Mouse (Mus musculus) gastrocnemius, adult 2 months (tissue): ENCODE measurements around the gene Prnp. TPM values are rescaled to one million over a fixed set of nuclear protein-coding genes. Genes with fewer than 3 reads are reported as not detected.

Experiments used
- DNase-seq: peaks from one replicate; pipeline ENCODE4 v3.0.0; 2022
- H3K27ac ChIP-seq: fragments of 200-600 bp; 2 replicates; pipeline ENCODE4 v1.8.1; 2022; ENCODE audit warnings: mild to moderate bottlenecking
- H3K4me3 ChIP-seq: fragments of 200-600 bp; 2 replicates; pipeline ENCODE4 v1.8.1; 2022; ENCODE audit warnings: mild to moderate bottlenecking, moderate library complexity
- CTCF ChIP-seq: fragments of 200-600 bp; IDR thresholded peaks from 2 replicates; pipeline ENCODE4 v1.8.1; 2022; ENCODE audit warnings: antibody characterized with exemption, mild to moderate bottlenecking, moderate library complexity
- intact Hi-C: fragments of 180-260 bp; cut with DNase I; formaldehyde crosslinking; loops from one replicate; pipeline ENCODE4 v1.15.1; 2025
- long read RNA-seq, 2 experiments: library from polyadenylated mRNA; stranded (forward); transcript quantifications; one replicate each; pipeline ENCODE4 v2.0.0; 2021
- total RNA-seq, 2 experiments: library from RNA; stranded (reverse); gene quantifications; 2 replicates each; pipeline ENCODE4 v1.2.3; 2021

The Prnp gene
- total RNA-seq = 10 to 100 TPM; 79.9 to 89.5 TPM
- long read RNA-seq, experiment 1, transcript Prnp-201 (3 exons, 2,184 nt) = major isoform, 162 of 181 reads
- long read RNA-seq, experiment 1, partial matches to known transcripts = 15 of 181 reads
- long read RNA-seq, experiment 1, other reads (novel, unspliced or antisense) = 4 of 181 reads
- long read RNA-seq, experiment 2, transcript Prnp-201 (3 exons, 2,184 nt) = major isoform, 145 of 165 reads
- long read RNA-seq, experiment 2, partial matches to known transcripts = 15 of 165 reads
- long read RNA-seq, experiment 2, other reads (novel, unspliced or antisense) = 5 of 165 reads

DNA sequence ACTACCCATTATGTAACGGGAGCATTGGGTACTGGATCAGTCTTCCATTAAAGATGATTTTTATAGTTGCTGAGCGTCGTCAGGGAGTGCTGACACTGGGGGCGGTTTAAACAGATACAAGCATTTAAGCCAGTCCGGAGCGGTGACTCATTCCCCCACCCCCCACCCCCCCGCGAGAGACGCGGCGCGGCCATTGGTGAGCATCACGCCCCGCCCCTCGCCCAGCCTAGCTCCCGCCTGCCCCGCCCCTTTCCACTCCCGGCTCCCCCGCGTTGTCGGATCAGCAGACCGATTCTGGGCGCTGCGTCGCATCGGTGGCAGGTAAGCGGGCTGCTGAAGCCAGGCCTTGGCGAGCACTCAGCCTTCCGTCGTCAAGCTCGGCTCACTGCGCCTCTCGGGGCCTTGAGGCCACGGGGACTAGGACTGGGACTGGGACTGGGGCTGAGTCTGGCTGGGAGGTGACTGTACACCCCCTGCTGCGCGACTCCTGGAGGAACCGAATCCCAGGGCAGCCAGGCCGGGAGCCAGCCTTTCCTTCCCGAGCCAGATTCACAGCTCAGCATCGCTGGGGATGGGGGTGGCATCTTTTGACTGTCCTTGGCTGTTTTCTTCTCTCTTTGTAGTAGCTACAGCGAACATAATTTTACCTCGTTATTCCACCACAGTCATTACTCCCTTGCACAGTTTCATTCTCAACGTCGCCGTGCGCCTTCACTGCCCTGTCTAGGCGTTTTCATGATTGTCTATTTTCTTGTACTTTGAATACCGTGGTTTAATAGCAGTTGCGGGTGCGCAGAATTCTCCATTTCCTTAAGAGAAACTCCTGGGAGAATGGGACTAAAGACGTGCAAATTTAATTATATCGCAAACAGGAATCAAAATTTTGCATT, at the start of gene Prnp, which contains the start of gene Prn:
Prnp (plus strand) TSS at position 246 of the 890 bp plus-strand sequence.
Prn (plus strand) TSS at position 275 of the 890 bp plus-strand sequence.
- intact Hi-C loops = no loop called here
- no peak for TF ChIP-seq CTCF
- peak; percentile 97 for DNase-seq

DNA sequence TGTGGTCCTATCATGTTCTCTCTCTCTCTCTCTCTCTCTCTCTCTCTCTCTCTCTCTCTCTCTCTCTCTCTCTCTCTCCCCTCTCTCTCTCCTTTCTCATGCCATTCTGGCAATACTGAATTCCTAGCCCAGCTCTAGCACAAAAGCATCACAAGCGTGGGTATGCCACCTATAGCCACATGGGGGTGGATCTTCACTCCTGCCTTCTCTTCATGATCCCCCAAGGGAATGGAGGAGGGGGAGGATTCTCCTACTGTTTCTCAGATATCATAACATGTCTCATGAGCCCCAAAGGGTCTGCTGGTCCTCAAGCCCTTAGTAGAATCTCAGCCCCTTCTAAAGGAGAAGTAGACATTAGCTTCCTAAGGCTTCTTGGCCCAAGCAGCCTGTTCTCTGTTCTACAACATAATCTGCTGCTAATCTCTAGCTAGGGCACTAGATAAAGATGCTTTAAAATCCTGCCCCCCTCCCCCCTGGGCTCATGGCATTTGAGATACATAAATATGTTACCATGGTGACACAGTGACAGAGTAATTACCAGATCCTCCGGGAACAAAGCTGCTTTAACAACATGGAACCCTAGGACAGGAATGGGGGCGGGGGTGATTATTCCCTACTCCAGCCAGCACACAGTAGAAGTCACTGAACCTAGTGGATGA, 47.0 kb upstream of the Prnp start:
- intact Hi-C loops = no loop called here
- no peak for TF ChIP-seq CTCF
- no peak for DNase-seq
- Histone ChIP-seq H3K27ac (no peak overlapping the region), H3K4me3 (no peak overlapping the region)

More for the DNA sequence above, at the start of gene Prnp, which contains the start of gene Prn:
- Histone ChIP-seq H3K27ac (peak within 1 kb of the TSS; percentile 95), H3K4me3 (peak within 1 kb of the TSS; percentile 79)

DNA sequence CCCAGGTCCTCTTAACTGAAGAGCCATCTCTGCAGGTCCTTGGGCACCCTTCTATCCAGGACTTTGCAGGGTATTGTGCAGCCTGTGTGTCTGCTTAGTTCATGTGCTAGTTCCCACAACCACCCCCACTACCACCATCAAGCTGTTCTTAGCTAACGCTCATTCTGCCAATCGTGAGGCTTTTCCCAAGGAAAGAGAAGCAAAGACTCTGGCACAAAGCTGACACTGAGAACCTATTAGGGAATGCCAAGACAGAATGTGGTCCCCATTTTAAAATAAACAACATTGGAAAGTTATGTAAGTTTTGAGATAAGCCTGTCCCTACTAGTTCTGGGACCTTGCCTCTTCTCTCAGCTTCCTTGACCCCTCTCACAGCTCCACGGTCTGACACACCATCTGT, 46.3 kb upstream of the Prnp start:
- no peak for DNase-seq
- H3K4me3 ChIP-seq = no peak overlapping the region
- no peak overlapping the region for H3K27ac ChIP-seq
- no peak for TF ChIP-seq CTCF
- intact Hi-C loops = no loop called here

DNA sequence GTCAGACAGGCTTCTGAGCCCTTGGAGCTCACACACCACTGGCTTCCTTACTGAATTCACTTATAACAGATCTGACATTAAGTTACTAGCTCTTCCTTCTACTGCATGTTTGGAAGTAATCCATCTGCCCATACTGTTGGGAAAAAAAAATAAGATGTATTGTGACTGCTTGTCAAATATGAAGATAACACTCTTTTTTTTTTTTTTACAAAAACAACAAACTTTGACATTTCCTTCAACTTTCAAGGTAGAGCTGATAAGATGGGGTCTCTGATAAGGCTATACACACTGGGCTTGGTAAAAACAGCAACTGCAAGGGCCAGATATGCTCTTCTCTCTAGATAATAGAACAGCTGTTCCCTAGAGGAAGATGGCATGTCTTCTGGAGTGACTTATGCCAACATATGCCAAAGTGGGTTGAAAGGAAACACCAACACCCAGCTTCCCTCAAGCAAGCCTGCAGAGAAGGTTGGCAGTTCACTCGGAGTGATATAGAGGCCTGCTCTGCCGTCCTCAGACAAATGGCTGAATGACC, 45.4 kb upstream of the Prnp start:
- TF ChIP-seq CTCF = no peak

DNA sequence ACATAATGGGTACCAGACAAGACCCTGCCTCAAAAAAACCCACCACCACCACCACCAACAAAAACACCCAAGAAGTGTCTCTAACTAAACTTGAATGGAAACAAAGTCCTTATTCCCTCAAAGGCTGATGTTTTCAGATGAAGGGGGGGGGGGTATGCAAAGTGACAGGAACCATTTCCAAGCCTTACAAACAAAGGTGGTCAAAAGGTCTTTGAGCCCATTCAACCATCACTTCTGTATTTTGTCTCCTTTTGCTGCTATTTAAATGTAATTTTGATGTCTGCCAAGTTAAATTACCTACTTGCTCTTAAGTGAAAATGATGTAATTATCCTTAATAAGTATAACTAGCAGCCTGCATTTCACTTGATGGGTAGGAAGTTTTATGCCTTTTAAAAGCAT, 43.1 kb upstream of the Prnp start:
- DNase-seq = no peak
- intact Hi-C loops = no loop called here
- Histone ChIP-seq H3K27ac (no peak overlapping the region), H3K4me3 (no peak overlapping the region)
- TF ChIP-seq CTCF = no peak

More for the DNA sequence above, 45.4 kb upstream of the Prnp start:
- no peak for DNase-seq
- intact Hi-C loops = no loop called here
- Histone ChIP-seq H3K27ac (no peak overlapping the region), H3K4me3 (no peak overlapping the region)

DNA sequence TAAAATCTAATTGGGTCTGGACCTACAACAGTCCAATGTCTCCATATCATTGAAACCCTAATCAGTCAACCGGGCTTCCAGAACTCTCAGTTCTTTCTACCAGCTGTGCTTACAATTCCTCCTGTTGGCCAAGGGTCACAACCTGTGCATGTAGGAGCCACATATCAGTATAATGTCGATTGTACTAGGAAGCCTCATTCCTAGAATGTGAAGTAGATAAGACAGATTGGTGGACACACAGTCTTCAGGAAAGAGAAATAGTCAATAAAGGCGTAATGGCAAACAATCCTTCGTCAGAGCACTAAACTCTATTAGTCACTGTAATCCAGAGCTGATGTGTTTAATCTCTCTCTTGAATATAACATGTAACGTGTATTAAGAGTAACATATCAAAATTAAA, 40.7 kb upstream of the Prnp start:
- no peak overlapping the region for H3K27ac ChIP-seq

DNA sequence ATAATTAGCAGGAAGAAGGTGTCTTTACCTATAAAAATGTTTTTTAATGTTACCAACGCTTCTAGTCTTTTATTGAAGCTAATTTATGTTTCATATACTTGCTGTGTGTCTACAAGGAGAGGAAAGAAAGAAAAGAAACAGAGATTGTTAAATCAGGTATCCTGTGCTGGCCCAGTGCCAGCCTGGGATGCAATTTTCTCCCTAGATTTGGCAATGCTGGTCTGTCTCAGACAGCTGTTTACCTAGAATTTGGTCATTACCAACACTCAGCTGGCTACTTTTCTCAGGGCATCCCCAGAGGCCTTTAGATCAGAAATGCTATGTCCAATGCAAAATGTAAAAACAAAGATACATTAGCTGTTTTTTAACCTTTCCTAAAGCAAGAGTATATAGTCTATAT, 36.4 kb upstream of the Prnp start:
- DNase-seq = no peak
- no peak overlapping the region for H3K4me3 ChIP-seq
- no peak for TF ChIP-seq CTCF
- H3K27ac ChIP-seq = no peak overlapping the region
- intact Hi-C loops = no loop called here

More for the DNA sequence above, 40.7 kb upstream of the Prnp start:
- intact Hi-C loops = no loop called here
- TF ChIP-seq CTCF = no peak
- DNase-seq = no peak
- no peak overlapping the region for H3K4me3 ChIP-seq

DNA sequence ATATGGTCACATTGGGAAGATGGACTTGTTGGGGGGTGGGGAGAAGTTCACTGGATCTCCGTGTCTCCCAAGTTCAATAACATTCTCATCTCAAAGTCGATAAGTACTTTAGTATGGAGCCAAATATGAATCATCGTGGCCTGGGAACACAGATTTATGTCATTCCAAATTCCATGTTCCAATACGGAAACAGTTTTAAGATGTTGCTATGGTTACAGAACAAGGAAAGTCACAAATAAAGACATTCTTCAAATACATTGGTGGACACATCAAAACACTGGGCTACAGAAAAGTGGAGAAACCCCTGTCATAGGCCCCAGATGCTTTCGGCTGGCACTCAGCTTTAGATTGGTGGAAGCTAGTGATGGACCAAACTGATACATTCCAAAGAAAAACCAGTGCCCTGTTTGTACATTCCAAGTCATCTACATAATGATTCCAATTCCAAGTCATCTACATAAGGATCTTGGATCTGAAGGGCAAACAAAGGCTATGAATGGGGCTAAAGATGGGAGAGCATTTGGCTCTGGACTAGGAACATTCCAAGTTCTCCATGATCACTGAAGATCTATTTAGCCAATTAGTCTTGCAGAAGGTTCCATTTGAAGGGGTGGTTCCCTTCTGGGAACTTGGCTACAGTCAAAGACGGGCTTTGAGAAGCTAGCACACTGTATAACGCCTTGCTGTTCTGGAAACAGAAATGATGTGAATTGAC, 33.0 kb upstream of the Prnp start:
- H3K27ac ChIP-seq = no peak overlapping the region
- no peak for DNase-seq
- intact Hi-C loops = no loop called here
- TF ChIP-seq CTCF = no peak
- H3K4me3 ChIP-seq = no peak overlapping the region

DNA sequence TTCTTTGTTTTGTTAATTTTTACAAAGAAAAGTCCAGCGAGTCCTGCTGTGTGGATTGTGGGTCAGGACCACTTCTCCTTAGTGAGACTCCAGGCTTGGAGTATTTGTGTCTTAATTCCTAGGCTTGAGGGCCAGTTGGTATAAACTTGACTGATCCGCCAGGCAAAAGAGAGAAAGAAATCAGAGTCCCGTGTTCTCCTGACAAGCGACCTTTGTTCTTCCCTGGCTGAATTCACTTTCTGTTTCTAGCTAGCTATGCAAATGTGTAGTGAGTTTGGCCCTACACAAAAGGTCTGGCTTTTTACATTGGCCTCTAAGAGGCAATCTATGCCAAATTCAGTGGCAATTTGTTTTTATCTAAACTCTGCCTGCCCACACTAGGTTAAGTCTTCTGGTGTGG, 28.0 kb upstream of the Prnp start:
- DNase-seq = no peak
- intact Hi-C loops = no loop called here
- Histone ChIP-seq H3K27ac (no peak overlapping the region), H3K4me3 (no peak overlapping the region)
- no peak for TF ChIP-seq CTCF

DNA sequence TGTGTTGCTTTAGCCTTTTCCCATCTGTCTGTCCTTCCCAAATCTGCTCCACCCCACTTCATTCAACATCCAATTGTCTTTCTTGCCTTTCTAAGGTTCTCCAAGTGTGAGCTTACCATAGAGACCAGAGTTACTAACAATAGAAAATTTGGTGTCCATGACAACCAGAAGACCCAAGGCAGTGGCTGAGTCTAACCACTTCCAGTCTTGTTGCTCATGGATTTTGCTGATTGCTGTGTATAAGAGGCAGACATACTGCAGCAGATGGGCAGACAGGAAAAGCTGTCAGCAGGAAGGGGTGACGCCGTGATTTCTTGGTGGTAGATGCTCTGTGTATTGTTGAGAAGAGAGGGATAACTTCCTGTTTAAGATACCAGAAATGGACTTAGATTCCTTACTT, 26.6 kb upstream of the Prnp start:
- Histone ChIP-seq H3K4me3 (no peak overlapping the region), H3K27ac (no peak overlapping the region)
- no peak for DNase-seq
- intact Hi-C loops = no loop called here
- TF ChIP-seq CTCF = no peak

DNA sequence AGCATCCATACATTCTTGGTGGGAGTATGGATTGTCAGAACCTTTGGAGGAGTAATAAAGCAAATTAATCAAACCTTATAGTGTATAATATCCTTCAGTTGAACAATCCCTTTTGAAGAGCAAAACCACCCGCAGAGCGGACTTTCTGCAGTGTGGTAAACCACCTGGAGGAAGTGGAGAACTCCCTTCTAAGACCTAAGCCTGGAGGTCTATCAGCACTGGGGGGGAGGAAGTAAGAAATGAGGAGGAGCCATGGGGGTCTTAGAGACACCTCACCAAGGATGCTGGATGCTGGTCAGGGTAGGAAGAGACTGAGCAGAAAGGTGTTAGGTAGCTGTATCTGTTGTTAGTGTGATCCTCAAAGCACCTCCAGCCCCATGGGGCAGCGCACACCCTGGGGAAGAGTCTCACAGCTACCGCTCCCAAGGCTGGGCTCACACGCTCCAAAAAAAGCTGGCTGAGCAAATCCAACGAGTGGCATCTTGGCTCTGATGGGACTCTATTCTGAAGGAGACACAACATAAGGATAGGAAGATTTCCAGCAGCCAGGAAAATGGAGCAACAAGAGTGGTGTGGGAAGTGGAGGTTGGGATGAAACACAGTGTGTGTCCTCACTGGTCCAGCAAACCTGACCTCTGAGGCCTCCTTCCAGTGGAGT, 23.1 kb upstream of the Prnp start:
- intact Hi-C loops = no loop called here
- no peak for TF ChIP-seq CTCF
- DNase-seq = no peak

More for the DNA sequence above, 23.1 kb upstream of the Prnp start:
- H3K27ac ChIP-seq = no peak overlapping the region
- H3K4me3 ChIP-seq = no peak overlapping the region
